Mouse (Mus musculus) kidney, embryonic 15.5 days (tissue): ENCODE results near the gene Mlec. TPM values are rescaled to one million over a fixed set of nuclear protein-coding genes. Genes with fewer than 3 reads are reported as not detected.
"Not testable (repeated sequence)": the region's sequence is repeated elsewhere in the genome, so short reads cannot be mapped to it uniquely, and the experiment has no call there.

ENCODE experiments used
- ATAC-seq: fragments of 200-750 bp; cut with Nextera tagmentation; replicated peaks from 2 replicates; pipeline ENCODE4 v1.8.0; 2017; ENCODE audit warnings: moderate TSS enrichment; ENCODE audit not compliant: low FRiP score
- H3K27ac ChIP-seq: fragments of 300-500 bp; sonication (generic); 2 replicates; pipeline ENCODE4 v1.5.1; 2015; ENCODE audit warnings: mild to moderate bottlenecking, inconsistent platforms
- H3K27me3 ChIP-seq: fragments of 300-500 bp; sonication (generic); 2 replicates; pipeline ENCODE4 v1.6.1; 2015; ENCODE audit warnings: inconsistent platforms
- H3K36me3 ChIP-seq: fragments of 300-500 bp; sonication (generic); 2 replicates; pipeline ENCODE4 v1.6.1; 2015; ENCODE audit warnings: inconsistent platforms
- H3K4me1 ChIP-seq: fragments of 300-500 bp; sonication (generic); 2 replicates; pipeline ENCODE4 v1.6.1; 2015; ENCODE audit warnings: inconsistent platforms
- H3K4me2 ChIP-seq: fragments of 300-500 bp; sonication (generic); 2 replicates; pipeline ENCODE4 v1.6.1; 2015; ENCODE audit warnings: moderate library complexity, mild to moderate bottlenecking, inconsistent platforms
- H3K4me3 ChIP-seq: fragments of 300-500 bp; sonication (generic); replicated peaks from 2 replicates; pipeline ENCODE4 v1.5.1; 2015; ENCODE audit warnings: mild to moderate bottlenecking, inconsistent platforms
- H3K9ac ChIP-seq: fragments of 300-500 bp; sonication (generic); 2 replicates; pipeline ENCODE4 v1.6.1; 2015; ENCODE audit warnings: mild to moderate bottlenecking, inconsistent platforms
- H3K9me3 ChIP-seq: fragments of 300-500 bp; sonication (generic); replicated peaks from 2 replicates; pipeline ENCODE4 v1.6.1; 2016; ENCODE audit warnings: inconsistent platforms
- WGBS: fragments of 180-500 bp; shearing (Covaris S2); methylation state at CpG from one replicate; pipeline ENCODE4 v1.1.7; 2015; ENCODE audit warnings: mixed read lengths; 5-methylcytosine and 5-hydroxymethylcytosine counted together
- polyA plus RNA-seq: library from polyadenylated mRNA; unstranded; fragments of >200 nt; fragmentation: Nextera tagmentation; extraction: Ambion mirVana; gene quantifications from 2 replicates; pipeline ENCODE4 v1.2.1, GENCODE M21; 2015

Mlec gene
- polyA plus RNA-seq, 1 experiment from 2014 or later, result 84.7 TPM

DNA sequence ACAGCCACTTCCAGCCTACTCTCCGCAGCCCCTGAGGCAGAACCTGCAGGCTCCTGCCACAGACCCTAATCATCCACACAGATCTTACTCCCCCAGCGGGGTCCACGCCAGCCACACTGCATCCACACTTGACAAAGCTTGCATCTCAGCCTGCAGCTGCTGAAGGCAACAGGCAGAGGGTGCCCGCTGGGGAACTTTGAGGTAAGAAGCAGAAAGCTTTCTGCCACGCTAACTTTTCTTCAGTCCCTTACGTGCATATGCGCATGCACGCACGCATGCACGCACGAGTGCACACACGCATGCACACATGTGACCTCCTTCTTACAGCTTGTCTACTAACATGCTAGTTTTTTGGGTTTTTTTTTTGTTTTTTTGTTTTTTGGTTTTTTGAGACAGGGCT is 44.7 kb downstream of the Mlec start:
- Histone ChIP-seq H3K9me3 (no peaks in the 10 kb centered on the region), H3K27ac (no peak overlapping the region), H3K4me3 (no peak overlapping the region), H3K4me1 (peaks cover 5% of the 10 kb centered on the region), H3K36me3 (peaks cover 60% of the 10 kb centered on the region), H3K9ac (no peak overlapping the region), H3K27me3 (no peaks in the 10 kb centered on the region), H3K4me2 (no peak overlapping the region)
- 80% methylated on average over 12 of the region's 12 CpGs for WGBS
- ATAC-seq, result no peak

- Histone ChIP-seq H3K9me3 (no peaks in the 10 kb centered on the region), H3K4me1 (peaks cover 4% of the 10 kb centered on the region; the same call in 1 of the 2 replicates)
- ATAC-seq, result no peak
Measured at GRCm38 (mm10) chr5:115111156-115111555, 46.8 kb downstream of the Mlec start.

GRCm38 (mm10) chr5:115103253-115103652 is 54.7 kb downstream of the Mlec start:
- H3K4me1 ChIP-seq, H3K9ac ChIP-seq, ATAC-seq, H3K27me3 ChIP-seq, H3K27ac ChIP-seq, H3K4me2 ChIP-seq, H3K9me3 ChIP-seq, H3K4me3 ChIP-seq: not testable (repeated sequence)
- WGBS, result 96% methylated on average over 23 of the region's 23 CpGs
- H3K36me3 ChIP-seq, result peaks cover 47% of the 10 kb centered on the region

More at GRCm38 (mm10) chr5:115111156-115111555, 46.8 kb downstream of the Mlec start:
- Histone ChIP-seq H3K27ac (no peak overlapping the region), H3K36me3 (peaks cover 57% of the 10 kb centered on the region), H3K4me3 (no peak overlapping the region), H3K27me3 (no peaks in the 10 kb centered on the region), H3K9ac (no peak overlapping the region), H3K4me2 (no peak overlapping the region)
- WGBS, result 89% methylated on average over 8 of the region's 8 CpGs

DNA sequence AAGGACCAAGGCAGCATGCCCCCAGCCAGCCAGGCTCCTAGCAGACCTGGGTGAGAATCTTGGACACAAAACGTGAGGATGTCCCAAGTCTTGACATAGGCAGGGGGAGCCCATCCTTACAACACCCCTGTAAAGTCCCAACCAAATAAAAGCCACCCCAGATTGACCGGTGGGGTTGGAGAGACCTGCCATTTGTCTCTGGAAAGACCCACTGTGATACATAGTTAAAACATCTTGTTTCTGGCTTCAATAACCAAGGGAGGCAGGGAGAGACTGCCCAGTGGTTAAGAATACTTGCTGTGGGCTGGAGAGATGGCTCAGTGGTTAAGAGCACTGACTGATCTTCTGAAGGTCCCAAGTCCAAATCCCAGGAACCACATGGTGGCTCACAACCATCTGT is 55.7 kb downstream of the Mlec start:
- Histone ChIP-seq H3K4me2 (no peak overlapping the region), H3K9ac (no peak overlapping the region), H3K4me3 (no peak overlapping the region), H3K9me3 (no peaks in the 10 kb centered on the region), H3K4me1 (no peaks in the 10 kb centered on the region), H3K27me3 (no peaks in the 10 kb centered on the region), H3K36me3 (peaks cover 51% of the 10 kb centered on the region), H3K27ac (no peak overlapping the region)
- WGBS, result 85% methylated on average over 2 of the region's 2 CpGs
- ATAC-seq, result no peak

GRCm38 (mm10) chr5:115100473-115100872 is 57.5 kb downstream of the Mlec start:
- H3K4me1 ChIP-seq, result no peaks in the 10 kb centered on the region
- no peak for ATAC-seq
- H3K27me3 ChIP-seq, result no peaks in the 10 kb centered on the region
- no peaks in the 10 kb centered on the region for H3K9me3 ChIP-seq
- no peak overlapping the region for H3K27ac ChIP-seq
- H3K9ac ChIP-seq, result no peak overlapping the region
- H3K4me3 ChIP-seq, result no peak overlapping the region
- H3K4me2 ChIP-seq, result no peak overlapping the region
- 71% methylated on average over 6 of the region's 6 CpGs for WGBS
- H3K36me3 ChIP-seq, result peaks cover 64% of the 10 kb centered on the region

DNA sequence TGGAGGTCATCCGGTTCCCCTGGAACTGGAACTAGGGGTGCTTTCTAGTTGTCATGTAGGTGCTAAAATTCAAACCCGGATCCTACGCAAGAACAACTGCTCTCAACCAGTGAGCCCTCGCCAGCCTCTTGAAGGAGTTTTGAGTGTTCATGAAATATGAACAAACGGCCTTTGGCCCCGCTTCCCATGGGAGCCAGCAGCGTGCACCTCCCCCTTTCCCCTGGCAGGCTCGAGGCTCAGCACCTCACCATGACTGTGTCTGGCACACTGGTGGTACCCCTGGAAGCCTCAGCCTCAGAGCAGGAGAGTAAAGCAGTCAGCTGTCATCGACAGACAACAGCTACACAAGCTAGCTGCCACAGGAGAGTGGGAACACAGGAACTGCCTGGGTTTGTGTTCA is 58.0 kb downstream of the Mlec start:
- WGBS, result 79% methylated on average over 9 of the region's 9 CpGs
- peaks cover 69% of the 10 kb centered on the region for H3K36me3 ChIP-seq
- no peak for ATAC-seq

GRCm38 (mm10) chr5:115099530-115099929 is 58.4 kb downstream of the Mlec start:
- H3K4me1 ChIP-seq, result no peaks in the 10 kb centered on the region
- H3K4me3 ChIP-seq, result no peak overlapping the region
- no peaks in the 10 kb centered on the region for H3K27me3 ChIP-seq
- ATAC-seq, result no peak
- WGBS, result 82% methylated on average over 5 of the region's 5 CpGs
- no peaks in the 10 kb centered on the region for H3K9me3 ChIP-seq
- H3K27ac ChIP-seq, result no peak overlapping the region
- H3K9ac ChIP-seq, result no peak overlapping the region
- no peak overlapping the region for H3K4me2 ChIP-seq
- H3K36me3 ChIP-seq, result peaks cover 70% of the 10 kb centered on the region

More for the DNA sequence above, 58.0 kb downstream of the Mlec start:
- Histone ChIP-seq H3K4me1 (no peaks in the 10 kb centered on the region), H3K4me2 (no peak overlapping the region), H3K9me3 (no peaks in the 10 kb centered on the region), H3K9ac (no peak overlapping the region), H3K4me3 (no peak overlapping the region), H3K27me3 (no peaks in the 10 kb centered on the region), H3K27ac (no peak overlapping the region)

DNA sequence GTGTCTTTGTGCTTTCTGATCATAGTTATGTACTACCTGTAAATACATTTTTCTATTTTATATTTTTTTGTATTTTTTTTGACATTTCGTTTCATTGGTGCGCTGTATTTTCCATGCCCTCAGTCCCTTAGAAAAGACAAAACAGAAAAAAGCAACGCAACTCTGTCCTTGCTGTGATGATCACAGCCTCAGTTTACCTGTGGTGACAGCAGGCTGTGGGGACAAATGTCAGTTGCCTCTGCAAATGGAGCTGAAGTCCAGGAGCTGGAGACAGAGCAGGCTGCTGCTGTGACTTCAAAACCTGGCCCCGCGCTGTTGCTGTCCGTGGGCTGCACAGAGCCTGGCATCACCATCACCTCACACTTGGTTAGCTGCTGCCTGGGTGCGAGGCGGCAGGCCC is 59.8 kb downstream of the Mlec start, which contains the start of gene Gm10401:
Gene Gm10401 (minus strand): TSS at position 101 of the 400 bp plus-strand sequence.
- Histone ChIP-seq H3K27me3 (no peaks in the 10 kb centered on the region), H3K9ac (no peak within 1 kb of the TSS), H3K4me1 (no peaks in the 10 kb centered on the region), H3K9me3 (no peaks in the 10 kb centered on the region), H3K4me2 (no peak within 1 kb of the TSS), H3K4me3 (no peak within 1 kb of the TSS), H3K27ac (no peak within 1 kb of the TSS), H3K36me3 (peaks cover 76% of the 10 kb centered on the region)
- WGBS, result 95% methylated on average over 8 of the region's 8 CpGs
- ATAC-seq, result no peak

Other genes with a start within 250 kb of the Mlec start
- gene Oasl1, start 234.9 kb downstream of the Mlec start, polyA plus RNA-seq, result 1.6 and 2.0 TPM in 2 replicates
- 62.8 and 68.0 TPM in 2 replicates for gene 2210016L21Rik, start 216.0 kb downstream of the Mlec start, polyA plus RNA-seq
- 12.0 and 13.9 TPM in 2 replicates for gene Hnf1a, start 187.1 kb downstream of the Mlec start, polyA plus RNA-seq
- gene Sppl3, start 147.0 kb downstream of the Mlec start, polyA plus RNA-seq, result 13.6 and 14.8 TPM in 2 replicates
- gene Gm10401, start 59.9 kb downstream of the Mlec start, polyA plus RNA-seq, result 33.0 and 34.2 TPM in 2 replicates
- gene Acads, start 38.8 kb downstream of the Mlec start, polyA plus RNA-seq, result 85.1 and 94.7 TPM in 2 replicates
- 43.7 and 48.1 TPM in 2 replicates for gene Unc119b, start 23.2 kb downstream of the Mlec start, polyA plus RNA-seq
- 1.7 TPM in 2 replicates for gene Cabp1, start 36.2 kb upstream of the Mlec start, polyA plus RNA-seq
- 114 and 123 TPM in 2 replicates for gene Pop5, start 77.7 kb upstream of the Mlec start, polyA plus RNA-seq
- gene Rnf10, start 114.7 kb upstream of the Mlec start, polyA plus RNA-seq, result 134 and 142 TPM in 2 replicates
- gene Coq5, start 121.5 kb upstream of the Mlec start, polyA plus RNA-seq, result 51.0 and 51.2 TPM in 2 replicates
- 1,617 and 1,807 TPM in 2 replicates for gene Dynll1, start 142.8 kb upstream of the Mlec start, polyA plus RNA-seq
- 301 and 315 TPM in 2 replicates for gene Srsf9, start 169.0 kb upstream of the Mlec start, polyA plus RNA-seq
- 27.9 and 29.2 TPM in 2 replicates for gene Gatc, start 183.0 kb upstream of the Mlec start, polyA plus RNA-seq
- gene Triap1, start 183.0 kb upstream of the Mlec start, polyA plus RNA-seq, result 56.2 and 58.2 TPM in 2 replicates
- gene Cox6a1, start 190.8 kb upstream of the Mlec start, polyA plus RNA-seq, result 981 and 995 TPM in 2 replicates